ENCODE assay signal across 10 mouse cellular contexts in the genomic region with DNA sequence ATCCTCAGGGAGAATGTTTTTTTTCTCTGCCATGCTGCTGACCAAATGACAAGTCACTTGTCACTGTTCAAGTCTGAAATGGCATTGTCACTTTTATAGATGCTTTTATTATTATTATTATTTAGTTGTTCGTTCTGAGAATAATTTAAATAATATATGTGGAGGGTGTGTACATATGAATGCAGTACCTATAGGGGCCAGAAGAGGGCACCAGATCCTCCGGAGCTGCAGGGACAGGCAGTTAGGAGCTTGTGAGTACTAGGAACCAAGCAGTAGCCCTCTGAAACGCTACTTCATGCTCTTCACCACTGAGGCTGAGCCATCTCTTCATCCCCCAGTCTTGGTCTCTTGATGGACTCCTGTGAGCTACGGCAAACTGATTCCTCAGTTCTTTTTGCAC.
DNase-seq lines count a peak whose midpoint lies in the region; ATAC-seq and TF ChIP-seq lines count a peak whose summit lies in the region.
"Had no signal": no experiment of that assay in that cellular context is flagged by ENCODE, and none has a peak within 500 bp of the region (broad histone marks: within the 10 kb centered on the region; RNA-seq: fewer than 3 reads in every experiment).

No protein-coding gene starts in this region.

- TF ChIP-seq POLR2A in small intestine, adult 2 months (IDR thresholded peaks at IDR 0.05; ENCODE audit: low read depth, low read length) = no peak

- TF ChIP-seq CTCF in hindbrain, postnatal 0 days (IDR thresholded peaks at IDR 0.05; ENCODE audit: low read depth) = peak; percentile 56
- peak; percentile 86 for TF ChIP-seq CTCF in E14TG2a.4 (conservative IDR thresholded peaks at IDR 0.05; ENCODE audit: low read length)
- TF ChIP-seq CTCF in small intestine, adult 2 months (IDR thresholded peaks at IDR 0.05; ENCODE audit: extremely low read depth, insufficient read length, insufficient replicate concordance, low read depth, low read length) = peak; percentile 48; the same call in 1 of the 2 replicates

- no peaks in the 10 kb centered on the region for H3K4me1 ChIP-seq in hindbrain, postnatal 0 days (ENCODE audit: insufficient read depth, low read length)
- H3K4me1 ChIP-seq in hindbrain, embryonic 14.5 days (replicated peaks; ENCODE audit: control insufficient read depth, insufficient read depth, low read length) = no peaks in the 10 kb centered on the region
- peaks cover 29% of the 10 kb centered on the region for H3K4me1 ChIP-seq in E14TG2a.4 (replicated peaks; ENCODE audit: low read depth, low read length)
- H3K4me1 ChIP-seq in small intestine, adult 2 months (ENCODE audit: control insufficient read depth, insufficient read depth, insufficient read length, low read length) = no peaks in the 10 kb centered on the region
- 0 out of 2 replicates have a peak, but pooled peaks cover 13% of the 10 kb centered on the region for H3K4me1 ChIP-seq in intestine, embryonic 15.5 days (replicated peaks)

- H3K4me2 ChIP-seq in hindbrain, postnatal 0 days (ENCODE audit: low read depth, low read length) = no peak overlapping the region
- no peak overlapping the region for H3K4me2 ChIP-seq in hindbrain, embryonic 14.5 days (replicated peaks)
- no peak overlapping the region for H3K4me2 ChIP-seq in intestine, embryonic 15.5 days (replicated peaks)
- H3K4me2 ChIP-seq: limb, embryonic 12.5 days; neural tube, embryonic 13.5 days had no signal

- DNase-seq in hindbrain, postnatal 0 days (ENCODE audit: low spot score) = no peak
- DNase-seq in hindbrain, embryonic 14.5 days (ENCODE audit: low spot score) = no peak
- peak; percentile 43 for DNase-seq in c-Kit-negative CD71-positive TER-119-positive erythroid progenitor cells, embryonic 14.5 days (ENCODE audit: low read depth, low spot score)
- DNase-seq in right cerebral cortex, adult 18-20 months = no peak
- DNase-seq in heart, adult 11 months = no peak

- H3K9me3 ChIP-seq in hindbrain, postnatal 0 days (ENCODE audit: low read length) = no peaks in the 10 kb centered on the region
- H3K9me3 ChIP-seq in hindbrain, embryonic 14.5 days (ENCODE audit: control insufficient read depth, low read length) = 0 out of 2 replicates have a peak, but pooled peaks cover 6% of the 10 kb centered on the region
- H3K9me3 ChIP-seq in E14TG2a.4 (ENCODE audit: low read length) = peaks cover 3% of the 10 kb centered on the region; the same call in 1 of the 2 replicates
- H3K9me3 ChIP-seq in intestine, embryonic 15.5 days = no peaks in the 10 kb centered on the region
- H3K9me3 ChIP-seq: neural tube, embryonic 13.5 days had no signal

- H3K9ac ChIP-seq in hindbrain, postnatal 0 days (replicated peaks; ENCODE audit: low read length) = no peak overlapping the region
- no peak overlapping the region for H3K9ac ChIP-seq in hindbrain, embryonic 14.5 days
- H3K9ac ChIP-seq in intestine, embryonic 15.5 days = no peak overlapping the region
- H3K9ac ChIP-seq: limb, embryonic 12.5 days; neural tube, embryonic 13.5 days had no signal

- no peak for ATAC-seq in hindbrain, postnatal 0 days
- no peak for ATAC-seq in hindbrain, embryonic 14.5 days (ENCODE audit: low FRiP score)
- no peak for ATAC-seq in intestine, embryonic 15.5 days

- 0 out of 2 replicates have a peak, but pooled peaks cover 4% of the 10 kb centered on the region for H3K36me3 ChIP-seq in hindbrain, postnatal 0 days (ENCODE audit: insufficient read depth, low read length)
- 0 out of 2 replicates have a peak, but pooled peaks cover 7% of the 10 kb centered on the region for H3K36me3 ChIP-seq in hindbrain, embryonic 14.5 days (replicated peaks; ENCODE audit: control insufficient read depth, insufficient read depth)
- peaks cover 6% of the 10 kb centered on the region; the same call in 1 of the 2 replicates for H3K36me3 ChIP-seq in E14TG2a.4 (ENCODE audit: insufficient read depth, low read length)
- no peaks in the 10 kb centered on the region for H3K36me3 ChIP-seq in small intestine, adult 2 months (ENCODE audit: control insufficient read depth, insufficient read depth, low read length)
- no peaks in the 10 kb centered on the region; the same call in 1 of the 2 replicates for H3K36me3 ChIP-seq in intestine, embryonic 15.5 days

- 65% methylated on average over 4 of the region's 4 CpGs for WGBS in hindbrain, postnatal 0 days
- WGBS in hindbrain, embryonic 14.5 days = 69% methylated on average over 4 of the region's 4 CpGs
- WGBS in small intestine, adult 2 months = 62% methylated on average over 4 of the region's 4 CpGs
- WGBS in intestine, embryonic 15.5 days = 69% methylated on average over 4 of the region's 4 CpGs

- no peak overlapping the region for H3K4me3 ChIP-seq in hindbrain, postnatal 0 days (ENCODE audit: low read length)
- no peak overlapping the region for H3K4me3 ChIP-seq in hindbrain, embryonic 14.5 days (replicated peaks; ENCODE audit: low read length)
- H3K4me3 ChIP-seq in E14TG2a.4 (replicated peaks; ENCODE audit: low read length) = no peak overlapping the region
- no peak overlapping the region for H3K4me3 ChIP-seq in small intestine, adult 2 months (ENCODE audit: low read depth, low read length)
- no peak overlapping the region for H3K4me3 ChIP-seq in intestine, embryonic 15.5 days (replicated peaks)
- H3K4me3 ChIP-seq: limb, embryonic 12.5 days; neural tube, embryonic 13.5 days had no signal

- H3K27me3 ChIP-seq in hindbrain, postnatal 0 days (ENCODE audit: insufficient read depth, low read length) = no peaks in the 10 kb centered on the region
- no peaks in the 10 kb centered on the region for H3K27me3 ChIP-seq in hindbrain, embryonic 14.5 days (ENCODE audit: control insufficient read depth, insufficient read depth, low read length)
- 0 out of 2 replicates have a peak, but pooled peaks cover 3% of the 10 kb centered on the region for H3K27me3 ChIP-seq in E14TG2a.4 (ENCODE audit: insufficient read depth, low read length)
- H3K27me3 ChIP-seq in small intestine, adult 2 months (ENCODE audit: control insufficient read depth, insufficient read depth, low read length) = no peaks in the 10 kb centered on the region
- H3K27me3 ChIP-seq in intestine, embryonic 15.5 days (replicated peaks) = no peaks in the 10 kb centered on the region
- H3K27me3 ChIP-seq: neural tube, embryonic 13.5 days had no signal

- H3K27ac ChIP-seq in hindbrain, postnatal 0 days = no peak overlapping the region
- H3K27ac ChIP-seq in hindbrain, embryonic 14.5 days = no peak overlapping the region
- H3K27ac ChIP-seq in small intestine, adult 2 months (ENCODE audit: insufficient read depth, low read depth, low read length) = no peak overlapping the region
- no peak overlapping the region for H3K27ac ChIP-seq in intestine, embryonic 15.5 days
- H3K27ac ChIP-seq: limb, embryonic 12.5 days; neural tube, embryonic 13.5 days had no signal
